ENCODE assay signal across 13 mouse cellular contexts in the genomic region with DNA sequence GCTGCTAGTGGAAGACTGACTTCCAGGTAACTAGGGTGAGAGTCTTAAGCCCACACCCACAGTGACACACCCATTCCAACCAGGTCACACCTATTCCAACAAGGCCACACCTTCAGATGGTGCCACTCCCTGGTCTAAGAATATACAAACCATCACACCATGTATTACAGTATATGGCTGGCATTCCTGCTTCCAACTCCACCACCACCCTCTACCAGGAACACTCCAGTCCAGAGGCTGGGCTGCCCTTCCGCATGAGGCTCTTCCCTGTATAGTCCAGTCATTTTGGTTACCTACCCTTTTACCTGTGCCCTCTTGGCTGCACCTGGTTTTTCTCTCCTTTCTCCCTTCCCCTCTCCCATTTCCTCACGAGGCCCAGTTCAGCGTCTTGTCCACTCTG. TPM values are rescaled to one million over a fixed set of nuclear protein-coding genes. Genes with fewer than 3 reads are reported as not detected.
"Had no signal": no experiment of that assay in that cellular context is flagged by ENCODE, and none has a peak within 500 bp of the region (broad histone marks: within the 10 kb centered on the region; RNA-seq: fewer than 3 reads in every experiment).

No protein-coding gene starts in this region.

RNA-seq across cellular contexts. Expression of a gene that starts 28.7 kb away (rescaled TPM):
- total RNA-seq: neutrophil, adult 5-6 weeks had no signal
- polyA plus RNA-seq: neural tube, embryonic 12.5 days; neural tube, embryonic 13.5 days; neural tube, embryonic 14.5 days; neural tube, embryonic 15.5 days; small intestine, adult 2 months; spleen, adult 2 months; stomach, embryonic 14.5 days; stomach, embryonic 15.5 days; stomach, embryonic 16.5 days; thymus, adult 2 months; thymus, postnatal 0 days; urinary bladder, adult 2 months had no signal
